Mouse (Mus musculus) limb, embryonic 15.5 days (tissue): Measurements from ENCODE around the gene Nol12. TPM values are rescaled to one million over a fixed set of nuclear protein-coding genes. Genes with fewer than 3 reads are reported as not detected.

Source experiments
- ATAC-seq: fragments of 200-750 bp; cut with Nextera tagmentation; 2 replicates; pipeline ENCODE4 v1.8.0; 2017; ENCODE audit warnings: low read depth, moderate TSS enrichment; ENCODE audit not compliant: insufficient number of reproducible peaks, low FRiP score, low TSS enrichment
- H3K27ac ChIP-seq: fragments of 300-500 bp; sonication (generic); 2 replicates; pipeline ENCODE4 v1.5.1; 2015; ENCODE audit warnings: moderate library complexity, mild to moderate bottlenecking, inconsistent platforms
- H3K27me3 ChIP-seq: fragments of 300-500 bp; sonication (generic); 2 replicates; pipeline ENCODE4 v1.6.1; 2015; ENCODE audit warnings: inconsistent platforms
- H3K36me3 ChIP-seq: fragments of 300-500 bp; sonication (generic); 2 replicates; pipeline ENCODE4 v1.6.1; 2015; ENCODE audit warnings: inconsistent platforms
- H3K4me1 ChIP-seq: fragments of 300-500 bp; sonication (generic); 2 replicates; pipeline ENCODE4 v1.6.1; 2015; ENCODE audit warnings: inconsistent platforms
- H3K4me2 ChIP-seq: fragments of 300-500 bp; sonication (generic); 2 replicates; pipeline ENCODE4 v1.6.1; 2015; ENCODE audit warnings: mild to moderate bottlenecking, inconsistent platforms
- H3K4me3 ChIP-seq: fragments of 300-500 bp; sonication (generic); 2 replicates; pipeline ENCODE4 v1.5.1; 2015; ENCODE audit warnings: mild to moderate bottlenecking, inconsistent platforms
- H3K9ac ChIP-seq: fragments of 300-500 bp; sonication (generic); 2 replicates; pipeline ENCODE4 v1.6.1; 2015; ENCODE audit warnings: inconsistent platforms
- H3K9me3 ChIP-seq: fragments of 300-500 bp; sonication (generic); 2 replicates; pipeline ENCODE4 v1.6.1; 2016; ENCODE audit warnings: inconsistent platforms
- WGBS: fragments of 180-500 bp; shearing (Covaris S2); methylation state at CpG from one replicate; pipeline ENCODE4 v1.1.7; 2015; 5-methylcytosine and 5-hydroxymethylcytosine counted together
- polyA plus RNA-seq: library from polyadenylated mRNA; unstranded; fragments of >200 nt; fragmentation: Nextera tagmentation; extraction: Ambion mirVana; gene quantifications from 2 replicates; pipeline ENCODE4 v1.2.1, GENCODE M21; 2015

Gene Nol12
- polyA plus RNA-seq, 1 experiment from 2014 or later, result 53.2 TPM

DNA sequence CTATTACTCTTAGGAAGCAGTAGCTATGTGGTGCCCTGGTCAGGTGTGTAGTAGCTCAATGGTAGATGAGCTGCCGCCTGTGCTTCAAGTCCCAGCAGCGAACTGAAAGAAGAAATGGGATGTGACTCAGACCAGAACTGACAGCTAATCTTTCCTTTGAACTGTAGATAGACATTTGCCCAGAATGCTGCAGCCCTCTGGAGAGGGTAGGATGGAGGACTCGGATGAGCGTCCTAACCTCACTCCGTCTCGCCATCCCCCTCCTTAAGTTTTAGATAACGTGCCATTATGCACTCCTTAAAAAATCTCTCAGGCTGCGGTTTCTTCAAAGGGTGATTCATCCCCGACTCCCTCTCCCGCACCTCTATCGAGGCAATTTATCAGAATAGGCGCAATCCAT lies 14.8 kb upstream of the Nol12 start:
- peaks cover 27% of the 10 kb centered on the region for H3K36me3 ChIP-seq
- ATAC-seq, result no peak
- H3K4me2 ChIP-seq, result no peak overlapping the region
- H3K4me3 ChIP-seq, result no peak overlapping the region
- no peak overlapping the region for H3K9ac ChIP-seq
- no peaks in the 10 kb centered on the region for H3K9me3 ChIP-seq
- WGBS, result 71% methylated on average over 12 of the region's 12 CpGs
- peaks cover 30% of the 10 kb centered on the region for H3K4me1 ChIP-seq
- H3K27ac ChIP-seq, result 0 out of 2 replicates have a peak overlapping the region, but pooled peaks have one; percentile 27
- no peaks in the 10 kb centered on the region for H3K27me3 ChIP-seq

DNA sequence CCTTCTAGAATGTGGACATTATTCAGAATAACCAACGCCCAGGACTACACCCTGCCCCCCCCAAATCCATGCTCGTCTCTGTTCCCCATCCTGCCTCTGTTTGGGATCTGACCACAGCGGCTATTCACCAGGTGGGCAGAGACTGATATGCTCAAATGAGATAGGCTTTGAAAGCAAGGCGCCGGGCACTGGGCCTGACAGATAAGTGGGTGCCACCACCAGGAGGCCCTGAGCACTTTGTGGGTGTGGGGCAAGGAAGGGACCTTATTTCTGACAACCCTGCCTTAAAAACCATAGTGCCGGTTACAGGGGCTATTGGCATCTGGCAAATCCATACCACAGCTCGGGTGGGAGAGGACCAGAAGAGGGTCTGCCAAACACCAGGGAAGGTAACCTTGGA lies 12.0 kb upstream of the Nol12 start:
- ATAC-seq, result no peak
- Histone ChIP-seq H3K4me2 (no peak overlapping the region), H3K4me1 (peaks cover 32% of the 10 kb centered on the region), H3K27me3 (no peaks in the 10 kb centered on the region), H3K9ac (no peak overlapping the region), H3K4me3 (no peak overlapping the region), H3K27ac (0 out of 2 replicates have a peak overlapping the region, but pooled peaks have one; percentile 9), H3K36me3 (peaks cover 21% of the 10 kb centered on the region), H3K9me3 (no peaks in the 10 kb centered on the region)
- WGBS, result 80% methylated on average over 7 of the region's 7 CpGs

DNA sequence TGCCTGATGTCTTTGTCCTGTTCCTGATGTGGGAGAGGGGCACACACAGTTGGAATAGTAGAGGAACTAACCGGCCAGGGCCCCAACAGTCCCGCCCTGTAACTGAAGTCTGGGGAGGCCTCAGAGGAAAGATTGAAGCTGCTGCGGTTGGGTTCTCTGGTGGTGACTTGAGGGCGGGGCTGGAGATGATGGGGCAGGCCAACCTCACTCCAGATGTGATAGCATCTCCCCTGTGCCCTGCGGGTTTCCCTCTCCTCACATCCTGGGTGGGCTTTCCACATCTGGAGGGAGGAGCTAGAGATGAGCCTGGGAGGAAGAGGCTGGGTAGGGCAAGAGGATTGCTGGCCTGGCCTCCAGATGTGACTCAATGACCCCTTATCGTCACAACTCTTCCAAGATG lies 11.1 kb upstream of the Nol12 start:
- Histone ChIP-seq H3K27me3 (no peaks in the 10 kb centered on the region), H3K9me3 (no peaks in the 10 kb centered on the region), H3K4me2 (no peak overlapping the region), H3K4me1 (peaks cover 39% of the 10 kb centered on the region), H3K9ac (no peak overlapping the region), H3K36me3 (peaks cover 17% of the 10 kb centered on the region), H3K27ac (peak overlapping the region; percentile 66; the same call in 1 of the 2 replicates), H3K4me3 (no peak overlapping the region)
- no peak for ATAC-seq
- 40% methylated on average over 6 of the region's 6 CpGs for WGBS

DNA sequence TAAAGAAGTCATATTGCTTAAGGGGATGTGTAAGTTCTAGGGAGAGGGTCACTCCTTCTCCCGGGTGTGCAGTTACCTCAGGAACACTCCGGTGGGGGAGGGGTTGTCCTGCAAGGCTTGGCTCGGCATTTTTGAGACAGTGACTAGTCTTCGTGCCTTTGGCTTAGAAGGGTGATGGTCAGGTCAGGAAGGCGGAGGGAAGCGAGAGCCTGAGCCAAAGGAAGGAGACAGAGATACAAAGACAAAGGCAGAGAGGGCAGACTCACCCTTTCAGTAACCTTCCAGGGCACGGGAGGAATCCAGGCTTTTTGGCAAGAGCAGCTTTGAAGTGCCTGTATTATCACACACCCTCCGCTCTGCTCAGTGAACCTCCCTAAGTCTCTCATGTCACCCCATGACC lies 9.6 kb upstream of the Nol12 start:
- peaks cover 50% of the 10 kb centered on the region for H3K4me1 ChIP-seq
- no peak for ATAC-seq
- no peak overlapping the region for H3K9ac ChIP-seq
- WGBS, result 55% methylated on average over 8 of the region's 8 CpGs
- H3K4me2 ChIP-seq, result no peak overlapping the region
- no peak overlapping the region for H3K4me3 ChIP-seq
- no peaks in the 10 kb centered on the region for H3K27me3 ChIP-seq
- no peaks in the 10 kb centered on the region for H3K9me3 ChIP-seq
- H3K36me3 ChIP-seq, result peaks cover 15% of the 10 kb centered on the region
- peak overlapping the region; percentile 96 for H3K27ac ChIP-seq

DNA sequence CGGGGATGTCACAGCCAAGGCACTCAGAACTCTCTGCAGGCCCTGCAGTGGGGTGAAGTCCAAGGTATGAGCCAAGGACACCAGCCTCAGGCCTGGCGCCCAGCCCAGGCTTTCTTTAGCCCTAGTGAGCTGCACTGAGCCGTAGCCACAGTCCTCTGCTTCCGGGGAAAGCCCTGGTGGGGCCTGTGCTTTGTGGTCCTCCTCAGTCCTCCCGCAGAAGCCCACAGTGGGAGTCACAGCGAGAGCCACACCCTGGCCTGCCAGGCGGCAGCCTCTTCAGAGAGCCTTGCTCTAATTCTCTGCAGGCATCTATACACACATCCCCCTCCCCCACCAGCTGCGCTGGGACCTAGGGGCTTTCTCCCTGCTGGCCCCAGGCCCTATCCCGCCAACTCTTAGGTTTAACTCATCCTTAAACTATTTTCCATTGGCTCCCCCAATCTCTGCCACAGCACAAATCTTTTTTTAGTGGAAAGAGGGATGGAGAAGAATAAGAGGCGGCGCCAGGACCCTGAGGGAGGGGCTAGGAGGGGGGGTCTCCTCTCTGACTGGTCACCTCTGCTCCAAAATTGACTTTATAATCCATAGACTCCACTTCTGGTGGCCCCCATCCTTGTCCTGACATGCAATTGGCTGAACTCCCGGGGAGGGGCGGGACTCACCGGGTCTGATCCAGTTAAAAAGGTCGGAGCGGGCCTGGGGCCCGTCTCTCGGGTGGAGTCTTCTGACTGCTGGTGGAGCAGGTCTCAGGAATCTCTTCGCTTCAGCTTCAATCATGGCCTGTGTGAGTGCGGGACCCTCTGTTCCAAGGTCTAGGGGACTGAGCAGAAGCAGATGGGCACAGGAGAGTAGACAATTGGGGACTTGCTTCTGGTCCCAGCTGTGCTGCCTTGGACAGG lies 8.5 kb upstream of the Nol12 start, which contains the start of gene Lgals1:
Gene Lgals1, plus strand, starts transcription at position 705 of the 899 bp plus-strand sequence.
- ATAC-seq, result peak; percentile 90
- H3K9me3 ChIP-seq, result no peaks in the 10 kb centered on the region
- H3K4me2 ChIP-seq, result peak within 1 kb of the TSS; percentile 65
- peak within 1 kb of the TSS; percentile 61 for H3K4me3 ChIP-seq
- H3K27me3 ChIP-seq, result no peaks in the 10 kb centered on the region
- H3K4me1 ChIP-seq, result peaks cover 55% of the 10 kb centered on the region
- peak within 1 kb of the TSS; percentile 96 for H3K27ac ChIP-seq
- WGBS, result 5% methylated on average over 20 of the region's 20 CpGs
- H3K36me3 ChIP-seq, result peaks cover 19% of the 10 kb centered on the region
- peak within 1 kb of the TSS; percentile 70 for H3K9ac ChIP-seq

DNA sequence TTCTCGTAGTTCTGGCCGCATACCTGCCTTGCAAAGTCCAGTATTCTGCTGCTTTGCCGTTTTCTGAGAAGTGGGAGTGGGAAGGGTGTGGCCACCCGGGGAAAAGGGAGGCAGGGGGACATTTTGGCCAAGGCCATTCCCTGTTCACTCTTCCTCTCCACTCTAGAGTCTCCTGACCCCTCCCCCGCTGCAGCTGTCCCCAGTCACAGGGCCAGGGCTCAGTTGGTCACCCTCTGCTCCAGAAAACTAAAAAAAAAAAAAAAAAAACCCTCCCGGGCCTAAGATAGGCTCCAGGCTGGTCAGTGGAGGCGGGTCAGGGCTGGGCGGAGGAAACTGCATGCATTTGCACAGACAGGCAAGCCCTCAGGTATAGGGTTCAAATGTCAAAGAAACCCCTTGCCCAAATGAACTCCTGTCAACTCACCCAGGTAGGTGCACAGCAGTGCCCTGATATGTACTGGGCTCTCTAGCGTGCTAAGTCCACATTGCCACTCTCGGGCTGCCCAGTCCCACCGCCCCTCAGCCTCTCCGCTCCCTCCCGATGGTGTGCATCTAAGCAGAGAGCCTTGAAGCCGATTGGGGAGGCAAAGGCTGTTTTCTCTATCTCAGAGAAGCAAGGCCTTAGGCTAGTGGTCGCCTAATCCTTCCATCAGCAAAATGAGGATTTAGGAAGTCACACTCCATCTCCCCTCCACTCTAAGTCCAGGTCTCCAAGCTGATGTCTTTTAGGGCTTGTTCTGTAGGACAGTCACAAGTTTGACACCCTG lies 7.5 kb upstream of the Nol12 start:
- Histone ChIP-seq H3K4me3 (peak overlapping the region; percentile 61), H3K4me1 (peaks cover 58% of the 10 kb centered on the region), H3K9me3 (no peaks in the 10 kb centered on the region), H3K27me3 (no peaks in the 10 kb centered on the region), H3K27ac (peak overlapping the region; percentile 96), H3K4me2 (peak overlapping the region; percentile 65), H3K9ac (peak overlapping the region; percentile 70), H3K36me3 (peaks cover 19% of the 10 kb centered on the region)
- 10% methylated on average over 15 of the region's 15 CpGs for WGBS
- ATAC-seq, result no peak

DNA sequence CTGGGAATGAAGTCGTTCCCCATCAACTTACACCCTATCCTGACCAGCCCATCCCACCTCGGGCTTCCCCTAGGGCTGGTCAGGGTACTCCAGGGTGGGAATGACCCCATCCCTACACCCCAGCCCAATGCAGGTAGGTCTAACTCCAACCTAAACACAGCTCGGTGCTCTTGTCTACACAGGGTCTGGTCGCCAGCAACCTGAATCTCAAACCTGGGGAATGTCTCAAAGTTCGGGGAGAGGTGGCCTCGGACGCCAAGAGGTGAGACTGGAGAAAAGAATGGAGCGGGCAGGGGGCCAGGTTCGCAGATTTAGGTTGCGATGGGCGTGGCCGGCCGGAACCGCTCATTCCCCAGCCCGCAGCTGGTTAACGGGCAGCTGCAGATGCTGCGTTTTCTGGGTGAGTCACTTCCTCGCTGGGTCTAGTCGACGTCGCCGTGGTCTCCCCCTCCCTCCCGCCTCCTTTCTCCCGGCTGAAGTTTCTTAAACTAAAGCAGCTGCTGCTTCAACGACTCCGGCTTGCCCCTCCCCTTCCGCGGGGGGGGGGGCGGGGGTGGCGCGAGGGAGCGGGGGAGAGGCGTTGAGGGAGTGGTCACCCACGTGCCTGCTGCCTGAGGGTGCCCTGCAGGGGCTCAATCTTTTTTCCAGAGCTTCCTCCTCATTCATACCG lies 6.8 kb upstream of the Nol12 start:
- H3K9ac ChIP-seq, result peak overlapping the region; percentile 70
- no peaks in the 10 kb centered on the region for H3K9me3 ChIP-seq
- under 1% methylated on average over 32 of the region's 35 CpGs for WGBS
- H3K4me1 ChIP-seq, result peaks cover 58% of the 10 kb centered on the region
- no peaks in the 10 kb centered on the region for H3K27me3 ChIP-seq
- H3K4me2 ChIP-seq, result peak overlapping the region; percentile 65
- H3K36me3 ChIP-seq, result peaks cover 19% of the 10 kb centered on the region
- peak; percentile 48 for ATAC-seq
- peak overlapping the region; percentile 96 for H3K27ac ChIP-seq
- peak overlapping the region; percentile 61 for H3K4me3 ChIP-seq

DNA sequence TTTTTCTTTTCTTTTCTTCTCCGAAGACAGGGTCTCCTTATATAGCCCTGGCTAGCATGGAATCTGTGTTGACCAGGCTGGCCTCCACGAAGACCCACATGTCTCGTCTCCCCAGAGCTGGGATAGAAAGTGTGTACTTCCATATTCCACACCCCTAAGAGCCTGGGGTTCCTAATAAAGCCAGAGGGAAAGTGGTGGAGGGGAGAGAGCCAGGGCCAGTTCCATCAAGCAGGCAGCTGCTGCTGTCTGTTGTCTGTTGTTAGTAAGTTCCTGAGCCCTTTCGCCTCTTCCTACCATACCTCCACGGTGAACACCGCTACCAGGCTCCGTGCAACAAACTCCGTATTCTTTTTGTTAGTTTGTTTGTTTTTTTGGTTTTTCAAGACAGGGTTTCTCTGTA lies 6.2 kb upstream of the Nol12 start:
- Histone ChIP-seq H3K9ac (no peak overlapping the region), H3K4me3 (peak overlapping the region; percentile 61), H3K4me2 (peak overlapping the region; percentile 65), H3K36me3 (peaks cover 19% of the 10 kb centered on the region), H3K27me3 (no peaks in the 10 kb centered on the region), H3K4me1 (peaks cover 52% of the 10 kb centered on the region), H3K9me3 (no peaks in the 10 kb centered on the region), H3K27ac (peak overlapping the region; percentile 96)
- WGBS, result 46% methylated on average over 8 of the region's 8 CpGs
- ATAC-seq, result no peak

DNA sequence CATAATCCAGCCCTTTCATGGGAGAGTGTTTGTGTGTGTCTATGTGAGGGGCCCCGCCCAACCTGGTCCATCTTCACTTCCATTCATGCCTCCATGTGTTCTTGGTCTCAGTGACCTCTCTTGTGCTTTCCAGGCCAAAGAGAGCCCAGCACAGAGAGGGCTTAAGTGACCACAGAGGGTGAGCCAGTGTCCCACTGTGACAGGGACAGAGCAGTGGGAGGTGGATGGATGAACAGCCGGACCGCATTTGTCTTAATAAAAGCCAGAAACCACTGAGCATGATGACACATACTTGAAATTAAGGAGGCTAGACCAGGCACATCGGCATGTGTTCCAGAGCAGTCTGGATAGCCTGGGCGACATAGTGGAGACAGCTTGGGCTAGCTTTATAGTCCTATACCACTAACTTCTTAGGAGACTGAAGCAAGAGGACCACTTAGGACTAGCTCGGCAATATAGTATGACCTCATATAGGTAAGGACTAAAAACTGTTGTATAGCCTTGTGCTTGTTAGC lies 4.5 kb upstream of the Nol12 start:
- H3K27ac ChIP-seq, result 0 out of 2 replicates have a peak overlapping the region, but pooled peaks have one; percentile 33
- peaks cover 49% of the 10 kb centered on the region for H3K4me1 ChIP-seq
- WGBS, result 84% methylated on average over 6 of the region's 6 CpGs
- no peaks in the 10 kb centered on the region for H3K9me3 ChIP-seq
- H3K36me3 ChIP-seq, result peaks cover 19% of the 10 kb centered on the region
- no peak overlapping the region for H3K4me2 ChIP-seq
- H3K4me3 ChIP-seq, result no peak overlapping the region
- no peak overlapping the region for H3K9ac ChIP-seq
- no peaks in the 10 kb centered on the region for H3K27me3 ChIP-seq
- no peak for ATAC-seq

DNA sequence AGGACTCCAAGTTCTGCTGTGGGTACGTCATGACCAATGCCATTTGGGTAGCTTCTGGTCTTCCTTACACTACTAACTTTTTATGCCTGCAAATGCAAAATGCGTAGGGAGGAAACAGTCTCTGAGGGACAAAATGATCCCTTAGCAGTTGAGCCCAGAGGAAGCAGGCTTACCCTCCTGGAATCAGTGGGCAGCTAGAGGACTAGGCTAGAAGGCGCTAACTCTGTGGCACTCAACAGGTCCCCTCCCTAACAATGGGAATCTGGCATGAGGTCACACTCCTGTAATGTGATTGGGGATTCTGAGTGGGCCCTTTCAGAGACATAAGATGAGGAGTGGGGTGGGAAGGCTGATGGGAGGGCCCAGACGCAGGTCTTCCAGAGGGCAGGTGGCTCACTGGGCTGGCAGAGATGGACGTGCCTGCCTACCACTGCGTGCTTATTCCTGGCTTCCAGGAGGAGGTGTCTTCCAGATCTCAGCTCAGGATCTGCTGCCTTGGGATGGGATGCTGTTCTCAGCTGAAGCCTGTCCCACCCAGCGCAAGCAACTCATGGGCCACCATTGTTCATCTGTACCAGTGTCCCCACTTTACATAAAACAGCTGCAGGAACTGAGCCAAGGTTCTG lies 3.8 kb upstream of the Nol12 start:
- H3K4me2 ChIP-seq, result no peak overlapping the region
- peak overlapping the region; percentile 57 for H3K27ac ChIP-seq
- no peaks in the 10 kb centered on the region for H3K27me3 ChIP-seq
- no peak for ATAC-seq
- 81% methylated on average over 7 of the region's 7 CpGs for WGBS
- no peak overlapping the region for H3K4me3 ChIP-seq
- H3K36me3 ChIP-seq, result peaks cover 19% of the 10 kb centered on the region
- no peak overlapping the region for H3K9ac ChIP-seq
- H3K4me1 ChIP-seq, result peaks cover 49% of the 10 kb centered on the region
- H3K9me3 ChIP-seq, result no peaks in the 10 kb centered on the region

DNA sequence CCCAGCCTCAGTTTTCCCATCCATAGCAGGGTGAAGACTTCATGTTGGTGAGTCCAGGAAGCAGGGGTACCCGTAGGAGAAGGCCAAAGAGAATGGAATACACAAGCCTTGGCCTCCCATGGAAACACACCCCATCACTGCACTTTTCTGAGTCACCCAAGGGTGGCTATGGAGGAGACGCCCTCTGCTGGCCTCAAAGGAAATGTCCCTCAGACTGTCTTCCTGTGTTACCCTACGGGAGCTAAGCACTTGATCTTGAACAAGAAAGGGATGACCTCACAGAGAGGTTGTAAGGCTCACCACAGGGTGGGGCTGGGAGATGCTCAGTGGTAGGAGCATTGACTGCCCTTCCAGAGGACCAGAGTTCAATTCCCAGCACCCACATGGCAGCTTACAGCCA lies 3.2 kb upstream of the Nol12 start:
- H3K9me3 ChIP-seq, result no peaks in the 10 kb centered on the region
- H3K27me3 ChIP-seq, result no peaks in the 10 kb centered on the region
- 27% methylated on average over 3 of the region's 3 CpGs for WGBS
- H3K4me1 ChIP-seq, result peaks cover 48% of the 10 kb centered on the region
- peaks cover 20% of the 10 kb centered on the region for H3K36me3 ChIP-seq
- H3K27ac ChIP-seq, result peak overlapping the region; percentile 38; the same call in 1 of the 2 replicates
- H3K4me2 ChIP-seq, result no peak overlapping the region
- no peak overlapping the region for H3K9ac ChIP-seq
- no peak for ATAC-seq
- no peak overlapping the region for H3K4me3 ChIP-seq
